Mouse (Mus musculus) ES-E14 (cell line): ENCODE results near the gene Acvr1. TPM values are rescaled to one million over a fixed set of nuclear protein-coding genes. Genes with fewer than 3 reads are reported as not detected.

Experiments used
- DNase-seq: peaks from one replicate; pipeline ENCODE4 v3.0.0-alpha.2; 2013; ENCODE audit warnings: low read depth, low spot score
- H3K27ac ChIP-seq: 2 replicates; pipeline ENCODE4 v1.5.1; 2012; ENCODE audit warnings: low read depth, mild to moderate bottlenecking, low read length, moderate library complexity, mixed read lengths; ENCODE audit not compliant: poor library complexity, insufficient read depth, severe bottlenecking
- H3K36me3 ChIP-seq: 2 replicates; pipeline ENCODE4 v1.6.1; 2012; ENCODE audit warnings: mild to moderate bottlenecking, low read length, moderate library complexity, mixed read lengths; ENCODE audit not compliant: control insufficient read depth, poor library complexity, insufficient read depth, severe bottlenecking
- H3K4me1 ChIP-seq, 2 experiments: fragments of 150-350 bp in 1 of 2; sonication (generic) in 1 of 2; 2 replicates each; pipeline ENCODE4 v1.6.1; 2012; ENCODE audit warnings: low read length in 2 of 2, mild to moderate bottlenecking in 1 of 2, mixed read lengths in 1 of 2; ENCODE audit not compliant: control insufficient read depth in 2 of 2, insufficient read depth in 2 of 2, poor library complexity in 1 of 2
- H3K4me3 ChIP-seq, 2 experiments: fragments of 150-350 bp in 1 of 2; sonication (generic) in 1 of 2; 2 replicates each; pipeline ENCODE4 v1.5.1; 2012; ENCODE audit warnings: low read length in 2 of 2, low read depth in 1 of 2, mild to moderate bottlenecking in 1 of 2, mixed read lengths in 1 of 2; ENCODE audit not compliant: insufficient read depth in 1 of 2, poor library complexity in 1 of 2, severe bottlenecking in 1 of 2
- H3K9ac ChIP-seq: 2 replicates; pipeline ENCODE4 v1.6.1; 2012; ENCODE audit warnings: low read depth, mild to moderate bottlenecking, low read length, mixed read lengths; ENCODE audit not compliant: poor library complexity, insufficient read depth, severe bottlenecking
- H3K9me3 ChIP-seq: fragments of 150-350 bp; sonication (generic); 2 replicates; pipeline ENCODE4 v1.6.1; 2012; ENCODE audit warnings: low read depth, mild to moderate bottlenecking, low read length; ENCODE audit not compliant: control insufficient read depth, insufficient read depth
- CHD2 ChIP-seq: IDR thresholded peaks from 2 replicates; pipeline ENCODE4 v1.6.1; 2014; ENCODE audit warnings: mild to moderate bottlenecking, low read depth, low read length, inconsistent platforms
- HCFC1 ChIP-seq: IDR thresholded peaks from 2 replicates; pipeline ENCODE4 v1.6.1; 2012; ENCODE audit warnings: low read length, inconsistent platforms, borderline replicate concordance; ENCODE audit not compliant: insufficient read depth
- MAFK ChIP-seq: IDR thresholded peaks from 2 replicates; pipeline ENCODE4 v1.6.1; 2014; ENCODE audit warnings: mild to moderate bottlenecking, low read depth, low read length, inconsistent platforms; ENCODE audit not compliant: insufficient read depth
- ZC3H11A ChIP-seq: IDR thresholded peaks from 2 replicates; pipeline ENCODE4 v1.6.1; 2012; ENCODE audit warnings: low read depth, mild to moderate bottlenecking, inconsistent platforms, low read length, borderline replicate concordance
- ZNF384 ChIP-seq: IDR thresholded peaks from 2 replicates; pipeline ENCODE4 v1.6.1; 2012; ENCODE audit warnings: low read depth, low read length, inconsistent platforms
- in situ Hi-C, 2 experiments: fragments of 600-800 bp; cut with MboI; formaldehyde crosslinking; loops; one replicate each; pipeline ENCODE4 v1.15.1; 2025; ENCODE audit warnings: low sequenced_read_pairs in 2 of 2, inconsistent platforms in 1 of 2; ENCODE audit not compliant: unreplicated experiment in 2 of 2
- total RNA-seq: library from RNA; depleted of rRNA; stranded (reverse); fragments of 300-350 nt; gene quantifications from 2 replicates; pipeline ENCODE4 v1.2.3, GENCODE M21; 2012

Gene Acvr1
- total RNA-seq, 1 experiment = 6.6 TPM

DNA sequence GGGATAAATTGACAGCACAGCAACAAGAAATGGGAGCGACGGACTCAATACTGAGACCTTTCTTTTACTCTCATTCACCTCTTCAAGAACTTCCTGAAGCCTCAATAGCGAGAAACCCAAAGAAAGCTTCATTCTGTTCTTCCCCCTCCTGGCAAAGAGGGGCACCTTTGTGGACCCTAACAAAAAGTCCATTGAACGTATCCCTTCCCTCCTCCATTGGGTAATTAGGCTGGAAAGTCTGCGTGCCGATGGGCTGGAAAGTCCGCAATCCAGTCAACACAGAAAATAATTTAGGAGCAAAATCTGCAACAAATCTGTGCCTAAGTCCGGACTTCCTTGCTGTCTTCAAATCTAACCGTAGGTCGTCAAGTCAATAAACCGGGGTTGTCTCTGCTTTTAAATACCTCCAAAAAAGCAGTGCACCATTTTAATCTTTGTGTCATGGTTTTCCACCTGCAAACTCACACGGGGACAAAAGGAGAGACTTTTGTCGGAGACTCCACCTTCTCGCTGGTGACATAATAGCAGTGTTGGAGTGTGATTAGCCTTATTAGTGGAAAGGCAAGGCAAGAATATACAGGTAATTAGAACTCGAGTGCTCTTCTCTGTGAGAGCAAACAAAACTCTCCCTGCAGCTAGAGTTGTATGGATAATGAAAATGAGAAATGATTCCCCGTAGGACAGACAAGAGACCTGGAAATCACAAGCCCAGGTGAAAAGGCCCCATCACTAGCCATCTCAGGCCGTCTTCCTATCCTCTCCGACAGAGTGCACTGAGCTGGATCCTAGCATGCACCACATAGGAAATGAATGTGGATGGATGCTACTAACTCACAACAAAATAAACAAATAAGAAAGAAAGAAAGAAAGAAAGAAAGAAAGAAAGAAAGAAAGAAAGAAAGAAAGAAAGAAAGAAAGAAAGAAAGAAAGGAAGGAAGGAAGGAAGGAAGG is 73.0 kb downstream of the Acvr1 start:
- Histone ChIP-seq H3K27ac (no peak overlapping the region), H3K9me3 (no peaks in the 10 kb centered on the region), H3K9ac (no peak overlapping the region), H3K4me3 (no peak overlapping the region), H3K36me3 (no peaks in the 10 kb centered on the region; the same call in 1 of the 2 replicates), H3K4me1 (no peaks in the 10 kb centered on the region; a peak in 1 of 4 replicates)
- TF ChIP-seq CHD2 (no peak), MAFK (no peak), HCFC1 (no peak), ZNF384 (no peak), ZC3H11A (no peak)
- no peak for DNase-seq
- in situ Hi-C loops = no loop called here

GRCm38 (mm10) chr2:58489275-58489674 is 77.7 kb downstream of the Acvr1 start:
- Histone ChIP-seq H3K9ac (no peak overlapping the region), H3K9me3 (no peaks in the 10 kb centered on the region), H3K4me3 (no peak overlapping the region), H3K27ac (no peak overlapping the region), H3K4me1 (peaks cover 0 to 5% of the 10 kb centered on the region in 2 experiments; a peak in 1 of 4 replicates), H3K36me3 (no peaks in the 10 kb centered on the region; the same call in 1 of the 2 replicates)
- in situ Hi-C loops = no loop called here
- no peak for DNase-seq
- TF ChIP-seq ZC3H11A = no peak
- TF ChIP-seq CHD2 = no peak
- TF ChIP-seq MAFK = no peak
- no peak for TF ChIP-seq HCFC1
- TF ChIP-seq ZNF384 = no peak

GRCm38 (mm10) chr2:58488404-58488803 is 78.6 kb downstream of the Acvr1 start:
- H3K9ac ChIP-seq = no peak overlapping the region
- in situ Hi-C loops = no loop called here
- H3K36me3 ChIP-seq = no peaks in the 10 kb centered on the region; the same call in 1 of the 2 replicates
- H3K27ac ChIP-seq = no peak overlapping the region
- peaks cover 1 to 5% of the 10 kb centered on the region in 2 experiments; a peak in 1 of 4 replicates for H3K4me1 ChIP-seq
- H3K9me3 ChIP-seq = no peaks in the 10 kb centered on the region
- no peak for TF ChIP-seq ZNF384
- no peak for TF ChIP-seq HCFC1
- TF ChIP-seq CHD2 = no peak
- TF ChIP-seq ZC3H11A = no peak
- no peak for TF ChIP-seq MAFK
- H3K4me3 ChIP-seq = no peak overlapping the region
- no peak for DNase-seq

DNA sequence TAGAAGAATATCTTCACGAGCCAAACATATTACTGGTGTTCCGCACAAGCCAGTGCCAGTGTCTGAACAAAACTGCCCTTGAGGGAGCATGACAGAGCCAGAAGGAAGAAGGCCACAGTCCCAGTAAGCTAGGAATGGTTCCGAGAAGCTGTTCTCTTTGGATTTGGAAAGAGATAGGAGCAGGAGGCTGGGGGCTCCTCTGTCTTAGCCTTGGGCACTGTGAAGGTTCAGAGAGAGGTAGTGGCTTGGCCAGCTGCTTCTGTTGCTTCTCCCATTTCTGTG is 79.7 kb downstream of the Acvr1 start:
- no peak for DNase-seq
- Histone ChIP-seq H3K4me1 (peaks cover 1 to 5% of the 10 kb centered on the region in 2 experiments; a peak in 1 of 4 replicates), H3K9ac (no peak overlapping the region), H3K4me3 (no peak overlapping the region), H3K27ac (no peak overlapping the region), H3K36me3 (no peaks in the 10 kb centered on the region; the same call in 1 of the 2 replicates), H3K9me3 (no peaks in the 10 kb centered on the region)
- in situ Hi-C loops = no loop called here
- no peak for TF ChIP-seq ZC3H11A
- TF ChIP-seq CHD2 = no peak
- no peak for TF ChIP-seq ZNF384
- no peak for TF ChIP-seq MAFK
- no peak for TF ChIP-seq HCFC1
